Mouse (Mus musculus): ENCODE measurements around the gene Slc12a9. TPM values are rescaled to one million over a fixed set of nuclear protein-coding genes. Genes with fewer than 3 reads are reported as not detected.

Gene Slc12a9
- polyA plus RNA-seq, 1 experiment from 2014 or later: 6.9 TPM

DNA sequence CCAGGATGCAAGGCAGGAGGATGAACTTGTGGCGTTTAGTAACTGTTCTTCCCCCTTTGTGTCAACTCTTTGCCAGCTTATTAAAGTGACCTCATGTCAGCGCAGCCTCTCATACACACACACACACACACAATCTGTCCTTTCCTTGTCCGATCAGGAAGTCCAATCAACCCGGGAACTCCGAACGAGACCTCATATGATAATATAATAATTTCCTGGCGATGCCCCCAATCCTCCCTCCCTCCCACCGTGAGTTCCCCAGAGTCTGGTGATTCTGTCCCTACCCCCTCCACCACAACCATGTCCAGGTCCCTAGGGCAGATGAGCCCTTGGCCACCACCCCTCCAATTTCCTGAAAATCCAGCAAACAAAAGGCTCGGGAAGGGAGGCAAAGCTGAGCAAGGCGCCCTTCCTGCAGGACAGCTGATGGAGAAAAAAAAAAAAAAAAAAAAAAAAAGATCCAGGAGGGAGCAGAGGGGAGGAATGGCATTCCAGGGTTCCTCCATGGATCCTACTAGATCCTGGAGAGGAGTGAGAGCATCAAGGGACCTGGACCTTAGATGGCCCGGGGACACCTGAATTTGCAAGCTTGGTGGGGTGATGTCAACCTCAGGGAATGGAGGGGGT is 5.4 kb upstream of the Slc12a9 start:
- 6% methylated on average over 8 of the region's 11 CpGs for WGBS (ENCODE audit: missing documents)

GRCm38 (mm10) chr5:137338256-137338655 is 4.9 kb upstream of the Slc12a9 start:
- H3K27ac ChIP-seq: no peak overlapping the region
- 1% methylated on average over 18 of the region's 19 CpGs for WGBS (ENCODE audit: missing documents)
- H3K36me3 ChIP-seq (ENCODE audit: inconsistent target): no peaks in the 10 kb centered on the region
- H3K4me3 ChIP-seq (ENCODE audit: inconsistent target): peak overlapping the region; percentile 46
- H3K79me2 ChIP-seq (ENCODE audit: inconsistent target): peaks cover 1% of the 10 kb centered on the region; the same call in 1 of the 2 replicates

More for the DNA sequence above, 5.4 kb upstream of the Slc12a9 start:
- Histone ChIP-seq H3K36me3 (ENCODE audit: inconsistent target) (no peaks in the 10 kb centered on the region), H3K27ac (no peak overlapping the region), H3K79me2 (ENCODE audit: inconsistent target) (no peaks in the 10 kb centered on the region), H3K4me3 (ENCODE audit: inconsistent target) (peak overlapping the region; percentile 46)

DNA sequence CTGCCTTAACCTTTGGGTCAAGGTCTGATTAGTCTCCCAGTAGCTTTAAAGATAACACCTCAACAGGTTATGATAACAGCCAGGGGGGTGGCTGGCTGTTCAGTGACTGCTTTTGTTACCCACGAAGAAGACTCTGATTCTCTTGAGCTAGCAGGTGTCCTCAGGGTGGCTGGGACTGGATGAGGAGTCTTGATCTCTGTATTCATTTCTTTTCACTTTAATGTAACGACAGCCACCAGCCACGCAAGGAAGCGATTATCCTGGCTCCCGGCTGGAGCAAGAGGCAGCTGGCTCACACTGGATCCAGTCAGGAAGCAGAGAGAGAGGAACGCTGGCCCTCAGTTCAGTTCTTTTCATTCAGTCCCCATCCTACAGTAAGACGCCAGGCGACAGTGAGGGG is 3.8 kb upstream of the Slc12a9 start:
- Histone ChIP-seq H3K4me3 (ENCODE audit: inconsistent target) (no peak overlapping the region), H3K36me3 (ENCODE audit: inconsistent target) (no peaks in the 10 kb centered on the region), H3K79me2 (ENCODE audit: inconsistent target) (peaks cover 12% of the 10 kb centered on the region), H3K27ac (no peak overlapping the region)
- 91% methylated on average over 7 of the region's 8 CpGs for WGBS (ENCODE audit: missing documents)

DNA sequence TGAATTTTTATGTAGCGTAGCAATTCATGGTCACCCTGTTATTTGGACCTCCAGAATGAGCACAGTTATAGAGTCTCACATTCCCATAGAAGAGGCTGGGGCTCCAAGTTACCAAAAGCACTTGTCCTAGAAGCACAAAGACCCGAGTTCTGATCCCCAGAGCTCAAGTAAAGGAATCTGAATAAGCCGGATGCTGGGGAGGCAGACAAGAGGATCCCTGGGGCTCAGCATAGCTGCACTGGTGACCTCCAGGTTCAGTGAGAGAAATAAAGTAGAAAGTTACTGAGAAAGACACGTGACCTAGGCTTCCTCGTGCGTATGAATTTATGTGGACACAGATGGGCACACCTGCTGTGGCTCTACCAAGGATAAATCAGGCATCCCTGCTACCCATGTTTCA is 1.7 kb upstream of the Slc12a9 start:
- WGBS (ENCODE audit: missing documents): 94% methylated on average over 6 of the region's 6 CpGs
- Histone ChIP-seq H3K4me3 (ENCODE audit: inconsistent target) (no peak overlapping the region), H3K27ac (no peak overlapping the region), H3K79me2 (ENCODE audit: inconsistent target) (peaks cover 28% of the 10 kb centered on the region), H3K36me3 (ENCODE audit: inconsistent target) (no peaks in the 10 kb centered on the region)

DNA sequence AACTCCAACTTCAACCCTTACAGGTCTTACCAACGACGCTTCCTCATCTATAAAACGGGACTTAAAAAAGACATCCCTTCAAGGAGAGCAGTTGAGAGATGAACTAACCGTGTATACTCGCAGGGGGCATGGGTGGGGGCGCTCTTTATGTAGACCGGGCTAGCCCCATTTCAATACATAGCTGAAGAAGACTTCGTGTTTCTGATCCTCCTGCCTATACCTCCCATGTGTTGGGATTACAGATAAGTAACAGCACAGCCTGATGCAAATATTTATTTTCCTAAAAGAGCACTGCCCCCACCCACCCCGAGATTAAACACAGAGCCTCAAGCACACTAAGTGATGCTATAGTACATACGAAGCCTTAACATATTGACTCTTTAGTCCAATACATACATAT is 920 bp upstream of the Slc12a9 start:
- H3K79me2 ChIP-seq (ENCODE audit: inconsistent target): peaks cover 29% of the 10 kb centered on the region
- H3K4me3 ChIP-seq (ENCODE audit: inconsistent target): no peak overlapping the region
- WGBS (ENCODE audit: missing documents): 39% methylated on average over 10 of the region's 10 CpGs
- 0 out of 2 replicates have a peak, but pooled peaks cover 2% of the 10 kb centered on the region for H3K36me3 ChIP-seq (ENCODE audit: inconsistent target)
- no peak overlapping the region for H3K27ac ChIP-seq

DNA sequence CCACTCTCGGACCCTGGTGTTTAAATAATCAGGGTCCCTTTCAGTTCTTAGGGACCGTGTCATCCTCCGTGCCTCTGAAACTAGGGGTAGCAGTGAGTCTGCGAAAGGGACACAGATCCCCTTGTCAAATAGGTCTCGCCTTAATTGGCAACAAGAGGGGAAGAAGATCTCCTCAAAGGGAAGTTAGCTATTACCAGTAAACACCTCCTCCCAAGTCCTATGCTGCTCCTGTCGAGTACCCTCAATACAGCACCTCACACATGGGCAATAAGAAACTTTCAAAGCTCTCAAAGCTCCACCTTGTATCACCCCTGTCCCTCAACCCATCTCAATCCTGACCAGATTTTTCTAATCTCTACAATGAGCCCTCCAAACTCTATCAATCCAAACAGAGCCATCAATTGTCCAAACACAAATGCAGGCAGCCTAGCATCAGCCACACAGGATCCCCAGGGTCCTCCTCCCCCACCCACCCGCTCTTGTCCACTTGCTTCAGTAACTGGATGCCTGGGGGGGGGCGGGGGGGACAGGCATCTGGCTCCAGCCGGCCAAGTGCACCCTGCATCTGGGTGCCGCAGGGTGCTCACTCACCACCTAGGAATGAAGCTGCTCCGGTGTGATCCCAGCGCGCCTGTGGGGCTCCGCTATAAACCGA is 413 bp downstream of the Slc12a9 start:
- Histone ChIP-seq H3K4me3 (ENCODE audit: inconsistent target) (peak overlapping the region; percentile 66), H3K27ac (peak overlapping the region; percentile 28; the same call in 1 of the 2 replicates), H3K36me3 (ENCODE audit: inconsistent target) (peaks cover 11% of the 10 kb centered on the region), H3K79me2 (ENCODE audit: inconsistent target) (peaks cover 29% of the 10 kb centered on the region)
- 2% methylated on average over 13 of the region's 15 CpGs for WGBS (ENCODE audit: missing documents)

DNA sequence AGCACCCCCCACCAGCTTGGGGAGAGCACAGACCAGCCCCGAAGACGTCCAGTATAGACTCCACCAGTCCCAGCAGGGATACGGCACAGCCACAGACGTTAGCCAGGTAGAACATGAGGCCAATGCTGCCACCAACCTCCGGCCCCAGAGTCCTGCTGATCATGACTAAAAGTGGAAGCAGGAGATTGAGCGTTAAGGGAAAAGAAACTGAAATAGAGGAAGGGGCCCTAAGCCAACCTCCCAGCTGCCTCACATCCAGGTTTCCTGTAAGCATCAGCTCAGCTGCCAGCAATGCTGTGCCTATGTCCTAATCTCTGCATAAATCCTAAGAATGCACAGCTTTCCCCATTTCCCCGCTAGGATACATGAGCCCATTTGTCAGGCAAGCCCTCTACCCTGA is 2.5 kb downstream of the Slc12a9 start:
- Histone ChIP-seq H3K27ac (no peak overlapping the region), H3K79me2 (ENCODE audit: inconsistent target) (peaks cover 29% of the 10 kb centered on the region)
- WGBS (ENCODE audit: missing documents): 49% methylated on average over 7 of the region's 7 CpGs

GRCm38 (mm10) chr5:137320996-137321395 is 12.4 kb downstream of the Slc12a9 start:
- 93% methylated on average over 3 of the region's 3 CpGs for WGBS (ENCODE audit: missing documents)
- H3K79me2 ChIP-seq (ENCODE audit: inconsistent target): no peaks in the 10 kb centered on the region
- no peak overlapping the region for H3K4me3 ChIP-seq (ENCODE audit: inconsistent target)
- H3K27ac ChIP-seq: no peak overlapping the region
- H3K36me3 ChIP-seq (ENCODE audit: inconsistent target): peaks cover 84% of the 10 kb centered on the region

More for the DNA sequence above, 2.5 kb downstream of the Slc12a9 start:
- Histone ChIP-seq H3K4me3 (ENCODE audit: inconsistent target) (no peak overlapping the region), H3K36me3 (ENCODE audit: inconsistent target) (peaks cover 28% of the 10 kb centered on the region)

- Histone ChIP-seq H3K27ac (no peak overlapping the region), H3K4me3 (ENCODE audit: inconsistent target) (no peak overlapping the region), H3K36me3 (ENCODE audit: inconsistent target) (peaks cover 69% of the 10 kb centered on the region), H3K79me2 (ENCODE audit: inconsistent target) (no peaks in the 10 kb centered on the region)
- 92% methylated on average over 1 of the region's 1 CpGs for WGBS (ENCODE audit: missing documents)
Observed at GRCm38 (mm10) chr5:137318570-137318969, 14.8 kb downstream of the Slc12a9 start.

DNA sequence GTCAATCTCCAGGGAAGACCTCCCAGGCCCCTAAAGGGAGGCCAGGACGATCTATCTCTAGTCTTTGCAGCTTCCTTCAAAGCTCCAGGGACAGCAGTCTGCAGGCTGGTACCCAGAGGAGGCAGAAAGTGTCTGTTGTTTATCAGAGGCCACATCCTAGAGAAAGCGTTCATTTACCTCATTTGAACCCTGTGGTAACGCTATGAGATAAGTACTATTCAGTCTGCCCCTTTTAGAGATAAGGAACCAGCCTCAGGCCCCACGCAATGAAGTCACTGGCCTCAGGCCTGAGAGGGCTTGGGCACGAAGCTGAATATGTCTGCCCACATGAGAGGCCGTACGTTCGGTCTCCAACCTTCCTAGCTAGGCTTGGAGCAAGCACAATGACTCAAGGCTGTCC is 16.0 kb downstream of the Slc12a9 start:
- Histone ChIP-seq H3K27ac (no peak overlapping the region), H3K36me3 (ENCODE audit: inconsistent target) (peaks cover 57% of the 10 kb centered on the region), H3K4me3 (ENCODE audit: inconsistent target) (no peak overlapping the region), H3K79me2 (ENCODE audit: inconsistent target) (no peaks in the 10 kb centered on the region)
- WGBS (ENCODE audit: missing documents): 97% methylated on average over 8 of the region's 8 CpGs

DNA sequence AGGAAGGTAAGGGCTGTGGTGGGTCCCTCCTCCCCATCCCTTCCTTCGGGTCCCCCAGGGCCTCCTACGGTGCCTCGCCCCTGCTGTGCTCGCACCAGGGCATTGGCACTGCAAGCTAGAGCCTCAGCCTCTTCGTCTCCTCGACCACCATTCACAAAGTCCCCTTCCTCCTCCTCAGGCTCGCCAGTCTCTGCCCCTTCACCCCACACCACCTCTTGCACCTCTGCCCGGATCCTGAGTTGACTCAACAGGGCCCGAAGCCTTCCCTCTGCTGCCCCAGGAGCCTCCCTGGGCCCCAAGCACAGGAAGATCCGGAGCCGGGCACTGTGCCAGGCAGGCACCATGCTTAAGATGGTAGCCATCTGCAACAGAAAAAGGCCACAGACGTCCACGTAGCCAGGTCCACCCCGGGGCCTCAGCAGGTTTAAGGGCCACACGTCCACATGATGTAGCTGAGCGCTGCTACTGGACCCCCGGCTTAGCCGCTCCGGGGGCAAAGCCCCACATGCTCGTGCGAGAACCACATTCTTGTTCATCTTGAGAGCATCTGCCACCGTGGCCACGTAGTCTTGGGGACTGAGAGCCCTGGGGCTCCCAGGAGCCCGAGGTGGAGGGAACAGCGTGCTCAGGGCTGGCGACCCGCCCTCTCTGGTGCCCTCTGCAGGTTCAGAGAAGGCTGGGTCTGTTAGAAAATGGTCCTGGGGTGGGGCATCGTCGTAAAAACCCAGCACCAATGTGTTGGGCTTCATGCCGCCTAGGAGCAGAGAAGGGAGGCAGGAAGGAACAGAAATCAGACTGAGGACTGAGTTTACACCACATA is 18.1 kb downstream of the Slc12a9 start:
- no peak overlapping the region for H3K4me3 ChIP-seq (ENCODE audit: inconsistent target)
- H3K36me3 ChIP-seq (ENCODE audit: inconsistent target): peaks cover 37% of the 10 kb centered on the region
- no peak overlapping the region for H3K27ac ChIP-seq
- 63% methylated on average over 30 of the region's 30 CpGs for WGBS (ENCODE audit: missing documents)
- no peaks in the 10 kb centered on the region for H3K79me2 ChIP-seq (ENCODE audit: inconsistent target)

- Histone ChIP-seq H3K36me3 (ENCODE audit: inconsistent target) (peaks cover 28% of the 10 kb centered on the region), H3K27ac (no peak within 1 kb of the TSS), H3K4me3 (ENCODE audit: inconsistent target) (no peak within 1 kb of the TSS; the same call in 1 of the 2 replicates), H3K79me2 (ENCODE audit: inconsistent target) (no peaks in the 10 kb centered on the region)
- WGBS (ENCODE audit: missing documents): 58% methylated on average over 29 of the region's 30 CpGs
Observed at GRCm38 (mm10) chr5:137314193-137315083, 19.0 kb downstream of the Slc12a9 start, which contains the start of gene Trip6. Gene Trip6 (minus strand): TSS chr5:137314404.

GRCm38 (mm10) chr5:137313466-137314192 is 19.8 kb downstream of the Slc12a9 start:
- no peaks in the 10 kb centered on the region for H3K79me2 ChIP-seq (ENCODE audit: inconsistent target)
- H3K36me3 ChIP-seq (ENCODE audit: inconsistent target): peaks cover 20% of the 10 kb centered on the region; the same call in 1 of the 2 replicates
- 14% methylated on average over 22 of the region's 22 CpGs for WGBS (ENCODE audit: missing documents)
- H3K27ac ChIP-seq: no peak overlapping the region
- no peak overlapping the region; the same call in 1 of the 2 replicates for H3K4me3 ChIP-seq (ENCODE audit: inconsistent target)
